Mouse (Mus musculus): Measurements from ENCODE around the gene C130026I21Rik. TPM values are rescaled to one million over a fixed set of nuclear protein-coding genes. Genes with fewer than 3 reads are reported as not detected.
"Not testable (repeated sequence)": the region's sequence is repeated elsewhere in the genome, so short reads cannot be mapped to it uniquely, and the experiment has no call there.

Gene C130026I21Rik
- polyA plus RNA-seq, 1 experiment from 2014 or later = not detected

DNA sequence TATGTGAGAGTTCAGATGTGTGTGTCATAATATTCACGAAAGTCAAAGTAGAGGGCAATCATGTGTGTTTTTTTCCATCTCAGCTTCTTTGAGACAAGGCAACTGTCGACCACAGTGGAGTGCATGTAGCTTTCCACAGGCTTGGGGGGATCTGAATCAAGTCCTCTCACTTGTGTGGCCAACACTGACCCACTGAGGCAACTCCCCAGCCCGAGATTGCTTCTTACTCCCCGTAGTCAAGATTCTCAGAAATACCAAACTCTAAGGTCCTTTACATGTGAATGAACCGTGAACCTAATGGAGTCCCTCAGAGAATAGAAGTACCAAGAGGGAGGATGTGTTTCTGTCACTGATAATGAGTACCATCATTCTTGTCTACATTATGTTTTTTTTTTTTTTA, 76.6 kb downstream of the C130026I21Rik start:
- not testable (repeated sequence) for ATAC-seq (ENCODE audit: insufficient number of reproducible peaks, low FRiP score, low TSS enrichment, low read depth)

DNA sequence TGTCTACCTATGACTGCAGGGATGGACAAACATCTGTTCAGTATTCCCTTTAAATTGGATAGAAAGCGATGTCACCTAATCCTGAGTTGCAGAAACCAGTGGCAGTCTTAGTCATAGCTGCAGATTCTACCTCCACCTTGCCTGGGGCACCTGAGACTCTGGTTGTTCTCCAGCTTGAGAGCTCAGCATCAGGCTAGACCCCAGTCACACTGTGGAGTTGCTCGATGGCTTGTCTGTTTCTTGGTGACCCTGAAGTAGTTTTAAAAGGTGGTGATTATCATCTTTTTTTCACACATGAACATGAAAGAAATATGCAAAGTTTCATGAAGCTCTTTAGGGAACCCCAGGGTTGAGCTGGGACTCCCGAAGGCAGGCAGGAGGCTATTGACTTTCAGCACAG, 88.4 kb downstream of the C130026I21Rik start:
- 97% methylated on average over 1 of the region's 3 CpGs for WGBS
- not testable (repeated sequence) for DNase-seq (ENCODE audit: low spot score); H3K9me3 ChIP-seq (ENCODE audit: control insufficient read depth, low read length); H3K4me1 ChIP-seq (ENCODE audit: control insufficient read depth, insufficient read depth, low read length); H3K27ac ChIP-seq (replicated peaks; ENCODE audit: low read depth, low read length); H3K9ac ChIP-seq (ENCODE audit: low read length); H3K4me3 ChIP-seq (ENCODE audit: low read depth, low read length); H3K36me3 ChIP-seq (ENCODE audit: control insufficient read depth, insufficient read depth, low read length); H3K27me3 ChIP-seq (ENCODE audit: control insufficient read depth, insufficient read depth, low read length); ATAC-seq (ENCODE audit: insufficient number of reproducible peaks, low FRiP score, low TSS enrichment, low read depth); H3K4me2 ChIP-seq (ENCODE audit: low read depth, severe bottlenecking)

More for the DNA sequence above, 76.6 kb downstream of the C130026I21Rik start:
- H3K27ac ChIP-seq (replicated peaks; ENCODE audit: low read depth, low read length); H3K9me3 ChIP-seq (ENCODE audit: control insufficient read depth, low read length); H3K36me3 ChIP-seq (ENCODE audit: control insufficient read depth, insufficient read depth, low read length); H3K27me3 ChIP-seq (ENCODE audit: control insufficient read depth, insufficient read depth, low read length); H3K4me3 ChIP-seq (ENCODE audit: low read depth, low read length); H3K9ac ChIP-seq (ENCODE audit: low read length); H3K4me1 ChIP-seq (ENCODE audit: control insufficient read depth, insufficient read depth, low read length); DNase-seq (ENCODE audit: low spot score); H3K4me2 ChIP-seq (ENCODE audit: low read depth, severe bottlenecking): not testable (repeated sequence)
- WGBS = 83% methylated on average over 5 of the region's 5 CpGs

DNA sequence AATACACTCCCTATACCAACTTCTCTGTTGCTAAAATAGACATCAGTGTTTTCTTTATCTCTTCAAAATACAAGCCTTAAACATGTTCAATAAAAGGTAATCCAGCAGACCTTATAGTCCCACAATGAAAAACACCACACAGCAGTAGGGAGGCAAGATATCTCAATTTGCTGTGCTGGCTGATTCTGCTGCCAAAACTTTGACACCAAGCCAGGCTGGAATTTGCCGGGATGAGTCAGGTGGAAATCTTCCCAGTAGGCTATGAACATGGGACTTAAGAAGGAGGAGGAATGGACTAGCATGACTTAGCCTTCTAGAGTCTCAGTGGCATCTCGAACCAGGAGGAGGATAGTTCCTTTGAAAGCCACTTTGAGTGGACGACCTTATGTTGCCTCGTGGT, 91.4 kb downstream of the C130026I21Rik start:
- H3K27me3 ChIP-seq (ENCODE audit: control insufficient read depth, insufficient read depth, low read length); DNase-seq (ENCODE audit: low spot score); H3K4me3 ChIP-seq (ENCODE audit: low read depth, low read length); H3K9ac ChIP-seq (ENCODE audit: low read length); ATAC-seq (ENCODE audit: insufficient number of reproducible peaks, low FRiP score, low TSS enrichment, low read depth); H3K4me2 ChIP-seq (ENCODE audit: low read depth, severe bottlenecking); H3K4me1 ChIP-seq (ENCODE audit: control insufficient read depth, insufficient read depth, low read length); H3K27ac ChIP-seq (replicated peaks; ENCODE audit: low read depth, low read length); H3K9me3 ChIP-seq (ENCODE audit: control insufficient read depth, low read length); H3K36me3 ChIP-seq (ENCODE audit: control insufficient read depth, insufficient read depth, low read length): not testable (repeated sequence)
- 82% methylated on average over 4 of the region's 4 CpGs for WGBS

DNA sequence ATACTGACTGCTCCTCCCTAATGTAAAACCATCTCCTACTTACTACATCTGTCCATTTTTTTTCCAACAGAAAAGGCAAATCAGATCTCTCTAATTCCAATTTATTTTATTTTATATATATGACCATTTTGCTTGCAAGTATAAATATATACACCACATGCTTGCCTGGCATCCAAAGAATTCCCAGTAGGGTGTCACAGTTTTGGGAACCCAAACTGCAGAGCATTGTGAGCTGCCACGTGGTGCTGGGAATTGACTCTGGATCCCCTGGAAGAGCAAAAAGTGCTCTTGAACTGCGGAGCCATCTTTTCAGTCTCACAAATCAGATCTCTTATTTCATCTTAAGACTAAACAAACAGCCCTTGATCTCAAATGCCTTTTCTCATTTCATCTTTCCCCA, 107.5 kb downstream of the C130026I21Rik start:
- not testable (repeated sequence) for ATAC-seq (ENCODE audit: insufficient number of reproducible peaks, low FRiP score, low TSS enrichment, low read depth); H3K4me3 ChIP-seq (ENCODE audit: low read depth, low read length); H3K4me1 ChIP-seq (ENCODE audit: control insufficient read depth, insufficient read depth, low read length); H3K9me3 ChIP-seq (ENCODE audit: control insufficient read depth, low read length); H3K9ac ChIP-seq (ENCODE audit: low read length); H3K4me2 ChIP-seq (ENCODE audit: low read depth, severe bottlenecking); DNase-seq (ENCODE audit: low spot score); H3K27me3 ChIP-seq (ENCODE audit: control insufficient read depth, insufficient read depth, low read length); H3K36me3 ChIP-seq (ENCODE audit: control insufficient read depth, insufficient read depth, low read length); H3K27ac ChIP-seq (replicated peaks; ENCODE audit: low read depth, low read length)
- WGBS = 48% methylated on average over 1 of the region's 2 CpGs

DNA sequence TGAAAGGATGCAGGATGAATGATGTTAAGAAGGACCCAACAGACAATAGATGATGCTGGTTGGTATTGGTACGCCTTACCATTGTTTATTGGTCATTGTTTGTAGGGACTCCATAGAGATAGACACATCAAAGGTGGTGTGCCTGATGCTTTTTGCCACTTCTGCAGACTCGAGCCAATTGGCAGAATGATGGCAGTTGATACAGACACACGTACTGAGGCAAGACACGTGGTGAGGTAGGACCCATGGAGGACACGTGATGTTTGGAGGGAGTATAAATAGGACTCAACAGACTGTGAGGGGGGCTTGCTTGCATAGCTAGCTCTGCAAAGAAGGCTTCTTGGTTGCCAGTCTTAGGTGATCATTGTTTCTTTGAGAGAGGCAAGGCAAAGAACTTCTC, 115.2 kb downstream of the C130026I21Rik start:
- WGBS = 81% methylated on average over 4 of the region's 5 CpGs
- H3K9me3 ChIP-seq (ENCODE audit: control insufficient read depth, low read length); H3K27ac ChIP-seq (replicated peaks; ENCODE audit: low read depth, low read length); H3K9ac ChIP-seq (ENCODE audit: low read length); H3K4me1 ChIP-seq (ENCODE audit: control insufficient read depth, insufficient read depth, low read length); DNase-seq (ENCODE audit: low spot score); H3K36me3 ChIP-seq (ENCODE audit: control insufficient read depth, insufficient read depth, low read length); H3K27me3 ChIP-seq (ENCODE audit: control insufficient read depth, insufficient read depth, low read length); H3K4me3 ChIP-seq (ENCODE audit: low read depth, low read length); H3K4me2 ChIP-seq (ENCODE audit: low read depth, severe bottlenecking); ATAC-seq (ENCODE audit: insufficient number of reproducible peaks, low FRiP score, low TSS enrichment, low read depth): not testable (repeated sequence)

DNA sequence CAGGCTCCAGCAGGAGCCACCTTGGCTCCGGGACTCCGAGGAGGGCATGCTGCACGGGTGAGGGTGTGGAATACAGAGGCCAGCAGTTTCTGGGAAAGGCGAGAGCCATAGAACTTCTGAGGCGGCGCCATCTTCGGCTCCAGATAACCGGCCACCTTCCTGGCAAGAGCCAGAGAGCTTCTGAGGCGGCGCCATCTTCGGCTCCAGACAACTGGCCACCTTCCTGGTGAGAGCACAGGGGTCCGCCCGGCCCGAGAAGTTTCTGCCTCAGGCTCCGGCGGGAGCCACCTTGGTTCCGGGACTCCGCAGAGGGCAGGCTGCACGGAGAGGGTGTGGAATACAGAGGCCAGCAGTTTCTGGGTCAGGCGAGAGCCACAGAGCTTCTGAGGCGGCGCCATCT, 136.7 kb downstream of the C130026I21Rik start:
- DNase-seq (ENCODE audit: low spot score); H3K4me1 ChIP-seq (ENCODE audit: control insufficient read depth, insufficient read depth, low read length); H3K9me3 ChIP-seq (ENCODE audit: control insufficient read depth, low read length); H3K27me3 ChIP-seq (ENCODE audit: control insufficient read depth, insufficient read depth, low read length); H3K27ac ChIP-seq (replicated peaks; ENCODE audit: low read depth, low read length); H3K9ac ChIP-seq (ENCODE audit: low read length); H3K4me2 ChIP-seq (ENCODE audit: low read depth, severe bottlenecking); ATAC-seq (ENCODE audit: insufficient number of reproducible peaks, low FRiP score, low TSS enrichment, low read depth); H3K36me3 ChIP-seq (ENCODE audit: control insufficient read depth, insufficient read depth, low read length); H3K4me3 ChIP-seq (ENCODE audit: low read depth, low read length): not testable (repeated sequence)
- WGBS = 97% methylated on average over 16 of the region's 22 CpGs

DNA sequence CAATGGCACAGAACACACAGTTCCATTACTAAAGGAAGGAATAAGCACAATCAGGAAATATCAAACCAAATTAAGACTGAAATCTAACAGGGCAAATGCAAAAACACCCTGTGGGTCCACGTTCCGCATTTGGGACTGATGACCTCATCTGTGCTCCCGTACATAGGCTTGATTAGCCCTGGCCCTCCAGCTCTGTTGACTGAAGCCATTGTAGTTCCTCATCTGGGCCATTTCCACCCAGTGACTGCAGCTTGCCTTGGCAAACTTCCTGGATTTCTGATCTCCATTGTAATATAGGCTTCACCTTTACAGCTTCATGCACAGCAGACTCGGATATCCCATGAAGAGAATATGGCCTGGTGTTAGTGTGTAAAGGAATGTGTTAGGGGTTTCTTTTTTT, 148.5 kb downstream of the C130026I21Rik start:
- H3K9ac ChIP-seq (ENCODE audit: low read length); H3K27ac ChIP-seq (replicated peaks; ENCODE audit: low read depth, low read length); H3K4me2 ChIP-seq (ENCODE audit: low read depth, severe bottlenecking); H3K4me3 ChIP-seq (ENCODE audit: low read depth, low read length); H3K27me3 ChIP-seq (ENCODE audit: control insufficient read depth, insufficient read depth, low read length); ATAC-seq (ENCODE audit: insufficient number of reproducible peaks, low FRiP score, low TSS enrichment, low read depth); H3K9me3 ChIP-seq (ENCODE audit: control insufficient read depth, low read length); H3K4me1 ChIP-seq (ENCODE audit: control insufficient read depth, insufficient read depth, low read length); DNase-seq (ENCODE audit: low spot score); H3K36me3 ChIP-seq (ENCODE audit: control insufficient read depth, insufficient read depth, low read length): not testable (repeated sequence)
- WGBS = 85% methylated on average over 4 of the region's 4 CpGs

DNA sequence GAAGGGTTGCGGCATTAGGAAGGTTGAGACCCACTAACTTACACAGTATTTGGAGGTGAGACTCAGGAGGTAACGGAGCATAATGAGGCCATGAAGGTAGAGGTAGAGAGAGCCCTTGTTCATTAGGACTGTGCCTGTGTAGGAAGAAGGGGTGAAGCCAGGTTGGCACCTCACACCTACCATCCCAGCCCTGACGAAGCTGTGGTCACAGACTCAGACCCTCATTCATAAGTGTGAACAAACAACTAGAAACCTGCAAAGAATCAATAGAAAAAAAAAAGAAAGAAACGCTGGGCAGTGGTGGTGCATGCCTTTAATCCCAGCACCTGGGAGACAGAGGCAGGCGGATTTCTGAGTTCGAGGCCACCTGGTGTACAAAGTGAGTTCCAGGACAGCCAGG, 152.0 kb downstream of the C130026I21Rik start:
- H3K4me1 ChIP-seq (ENCODE audit: control insufficient read depth, insufficient read depth, low read length); DNase-seq (ENCODE audit: low spot score); H3K27me3 ChIP-seq (ENCODE audit: control insufficient read depth, insufficient read depth, low read length); H3K9ac ChIP-seq (ENCODE audit: low read length); H3K4me2 ChIP-seq (ENCODE audit: low read depth, severe bottlenecking); ATAC-seq (ENCODE audit: insufficient number of reproducible peaks, low FRiP score, low TSS enrichment, low read depth); H3K36me3 ChIP-seq (ENCODE audit: control insufficient read depth, insufficient read depth, low read length); H3K9me3 ChIP-seq (ENCODE audit: control insufficient read depth, low read length); H3K27ac ChIP-seq (replicated peaks; ENCODE audit: low read depth, low read length); H3K4me3 ChIP-seq (ENCODE audit: low read depth, low read length): not testable (repeated sequence)
- 83% methylated on average over 5 of the region's 6 CpGs for WGBS

DNA sequence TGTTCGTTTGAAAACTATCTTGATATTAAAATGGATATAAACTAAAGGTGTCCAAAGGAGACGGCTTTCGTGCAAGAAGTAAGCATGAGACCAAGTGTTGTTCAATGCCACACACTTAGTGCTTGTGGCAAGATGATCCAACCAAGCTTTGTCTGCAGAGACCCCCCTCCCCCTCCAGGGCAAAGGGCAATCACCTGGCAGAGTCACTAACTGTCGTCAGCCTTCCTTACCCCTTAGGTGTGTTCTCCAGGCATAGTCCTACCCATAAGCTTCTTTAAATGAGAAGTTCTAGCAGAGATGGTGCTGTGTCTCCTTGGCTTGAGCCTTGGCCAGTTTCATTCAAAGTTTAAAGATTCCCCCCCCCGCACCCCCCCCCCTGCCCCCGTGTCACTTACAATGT, 152.8 kb downstream of the C130026I21Rik start:
- not testable (repeated sequence) for ATAC-seq (ENCODE audit: insufficient number of reproducible peaks, low FRiP score, low TSS enrichment, low read depth); H3K27ac ChIP-seq (replicated peaks; ENCODE audit: low read depth, low read length); H3K9me3 ChIP-seq (ENCODE audit: control insufficient read depth, low read length); H3K4me2 ChIP-seq (ENCODE audit: low read depth, severe bottlenecking); H3K9ac ChIP-seq (ENCODE audit: low read length); H3K4me1 ChIP-seq (ENCODE audit: control insufficient read depth, insufficient read depth, low read length); DNase-seq (ENCODE audit: low spot score); H3K36me3 ChIP-seq (ENCODE audit: control insufficient read depth, insufficient read depth, low read length); H3K4me3 ChIP-seq (ENCODE audit: low read depth, low read length); H3K27me3 ChIP-seq (ENCODE audit: control insufficient read depth, insufficient read depth, low read length)
- WGBS = 67% methylated on average over 4 of the region's 6 CpGs

Measured in limb, embryonic 11.5 days (tissue).